Comparison of ENCODE assay signal across 7 mouse cellular contexts in genomic region chr6:124711824-124712782, GRCm38 (mm10). TPM values are rescaled to one million over a fixed set of nuclear protein-coding genes. Genes with fewer than 3 reads are reported as not detected.
DNase-seq lines count a peak whose midpoint lies in the region; ATAC-seq lines count a peak whose summit lies in the region.

TSS of gene Emg1 (minus strand) at chr6:124712178.
TSS of gene Phb2 (plus strand) at chr6:124712336.

- H3K4me1 ChIP-seq in intestine, embryonic 15.5 days (replicated peaks) = peaks cover 32% of the 10 kb centered on the region
- peaks cover 44% of the 10 kb centered on the region for H3K4me1 ChIP-seq in midbrain, embryonic 10.5 days

- no peaks in the 10 kb centered on the region for H3K27me3 ChIP-seq in intestine, embryonic 15.5 days (replicated peaks)
- no peaks in the 10 kb centered on the region for H3K27me3 ChIP-seq in midbrain, embryonic 10.5 days (ENCODE audit: low read depth, poor library complexity, severe bottlenecking)

- H3K4me3 ChIP-seq in intestine, embryonic 15.5 days (replicated peaks) = peak within 1 kb of the TSS; percentile 96
- peak within 1 kb of the TSS; percentile 92 for H3K4me3 ChIP-seq in midbrain, embryonic 10.5 days

- ATAC-seq in intestine, embryonic 15.5 days = peak; percentile 96

- peaks cover 21% of the 10 kb centered on the region for H3K36me3 ChIP-seq in intestine, embryonic 15.5 days
- peaks cover 74% of the 10 kb centered on the region for H3K36me3 ChIP-seq in midbrain, embryonic 10.5 days

- intact Hi-C loops in gastrocnemius, postnatal 36 days (cut with DNase I) = loop anchor here (5.0 to 10.0 kb wide), 2 partner anchors 45 to 323 kb away; partner anchors contain the start of genes Atn1, Gm45234 and Ing4
- intact Hi-C loops in left cerebral cortex, postnatal 25 days (cut with DNase I) = loop anchor here (2.0 to 5.0 kb wide), 4 partner anchors 29 to 295 kb away; partner anchors contain the start of genes Atn1, Gm45234, Grcc10 and Lpcat3

- no peaks in the 10 kb centered on the region for H3K9me3 ChIP-seq in intestine, embryonic 15.5 days
- H3K9me3 ChIP-seq in midbrain, embryonic 10.5 days (replicated peaks) = no peaks in the 10 kb centered on the region

- H3K27ac ChIP-seq in intestine, embryonic 15.5 days = peak within 1 kb of the TSS; percentile 88
- peak within 1 kb of the TSS; percentile 92 for H3K27ac ChIP-seq in midbrain, embryonic 10.5 days (replicated peaks)

- peak; percentile 99 for DNase-seq in adrenal gland, adult 2 months
- DNase-seq in embryo, embryonic 11.5 days (ENCODE audit: low read depth, low spot score) = peak; percentile 96
- DNase-seq in gastrocnemius, postnatal 36 days = peak; percentile 96 to 99
- peak; percentile 98 to 99 for DNase-seq in left cerebral cortex, postnatal 25 days (ENCODE audit: low spot score in 2 of 2)
- DNase-seq in midbrain, embryonic 10.5 days (ENCODE audit: low spot score) = peak; percentile 99
- peak; percentile 94 for DNase-seq in right cerebral cortex, postnatal 4 days

- peak within 1 kb of the TSS; percentile 95 for H3K9ac ChIP-seq in intestine, embryonic 15.5 days

- H3K4me2 ChIP-seq in intestine, embryonic 15.5 days (replicated peaks) = peak within 1 kb of the TSS; percentile 86

- WGBS in intestine, embryonic 15.5 days = under 1% methylated on average over 76 of the region's 76 CpGs
- WGBS in midbrain, embryonic 10.5 days = under 1% methylated on average over 76 of the region's 76 CpGs

RNA-seq across cellular contexts. Expression of gene Emg1, which starts in this region (rescaled TPM):
- total RNA-seq in adrenal gland, adult 2 months (2021) = 10 to 100 TPM; 80.6 to 82.6 TPM
- 16.6 and 17.0 TPM in 2 replicates for polyA plus RNA-seq in adrenal gland, adult 2 months (2012; rRNA removed)
- 10 to 100 TPM; 51.9 to 53.8 TPM for total RNA-seq in gastrocnemius, postnatal 36 days (2021)
- 225 and 231 TPM in 2 replicates for polyA plus RNA-seq in intestine, embryonic 15.5 days (2015; fragmentation: Nextera tagmentation; extraction: Ambion mirVana)
- 10 to 100 TPM; 42.9 to 48.8 TPM for total RNA-seq in left cerebral cortex, postnatal 25 days (2021)
- polyA plus RNA-seq in midbrain, embryonic 10.5 days (2016; fragmentation: Nextera tagmentation; extraction: Ambion mirVana) = 217 and 243 TPM in 2 replicates

RNA-seq across cellular contexts. Expression of gene Phb2, which starts in this region (rescaled TPM):
- total RNA-seq in adrenal gland, adult 2 months (2021) = 100 to 1,000 TPM; 286 to 294 TPM
- 128 and 181 TPM in 2 replicates for polyA plus RNA-seq in adrenal gland, adult 2 months (2012; rRNA removed)
- total RNA-seq in gastrocnemius, postnatal 36 days (2021) = 100 to 1,000 TPM; 140 to 161 TPM
- 497 and 503 TPM in 2 replicates for polyA plus RNA-seq in intestine, embryonic 15.5 days (2015; fragmentation: Nextera tagmentation; extraction: Ambion mirVana)
- 100 to 1,000 TPM; 112 to 120 TPM for total RNA-seq in left cerebral cortex, postnatal 25 days (2021)
- 401 and 471 TPM in 2 replicates for polyA plus RNA-seq in midbrain, embryonic 10.5 days (2016; fragmentation: Nextera tagmentation; extraction: Ambion mirVana)

Comparison
In these comparisons a context has a peak if more than half of its experiments do, and no peak if none do; other contexts are left out.
1. Peak in every context shown above with its lines: DNase-seq, ATAC-seq, H3K4me3 ChIP-seq and H3K27ac ChIP-seq.
2. RNA of gene Emg1 (polyA plus RNA-seq): 217 to 243 TPM in midbrain, embryonic 10.5 days and 225 to 231 TPM in intestine, embryonic 15.5 days; 16.6 to 17.0 TPM in adrenal gland, adult 2 months; every median in the first group is over 10 times any median in the second.